In the genomic region with DNA sequence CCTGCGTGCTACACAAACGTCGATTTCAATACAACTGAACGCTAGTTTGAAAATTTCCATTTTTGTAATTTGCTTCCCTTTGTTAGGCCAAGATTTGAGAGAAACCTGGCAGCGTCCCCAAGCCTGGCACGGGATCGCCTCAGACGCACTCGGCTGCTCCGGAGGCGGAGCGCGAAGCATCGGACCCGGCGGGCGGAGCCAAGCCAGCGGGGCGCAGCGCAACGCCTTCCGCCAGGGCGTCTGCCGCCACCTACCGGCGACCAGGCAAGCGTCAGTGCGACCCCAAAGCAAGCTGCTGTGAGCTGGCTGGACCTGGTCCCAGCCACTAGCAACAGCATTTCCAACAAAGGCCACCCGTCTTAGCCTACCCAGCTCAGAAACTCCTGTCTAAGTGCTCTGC, we compare ENCODE assay signal across 8 mouse cellular contexts.
DNase-seq lines count a peak whose midpoint lies in the region; ATAC-seq and TF ChIP-seq lines count a peak whose summit lies in the region.

No protein-coding gene starts in this region.

- peak; percentile 95 for ATAC-seq in forebrain, embryonic 15.5 days (replicated peaks)
- ATAC-seq in neural tube, embryonic 14.5 days (ENCODE audit: low read depth): peak; percentile 92

- no peaks in the 10 kb centered on the region for H3K9me3 ChIP-seq in forebrain, embryonic 15.5 days
- no peaks in the 10 kb centered on the region for H3K9me3 ChIP-seq in neural tube, embryonic 14.5 days (ENCODE audit: control insufficient read depth, low read length)

- peak overlapping the region; percentile 41 for H3K4me3 ChIP-seq in forebrain, embryonic 15.5 days
- H3K4me3 ChIP-seq in neural tube, embryonic 14.5 days (ENCODE audit: low read depth, low read length): peak overlapping the region; percentile 40
- H3K4me3 ChIP-seq in testis, adult 2 months (ENCODE audit: control insufficient read depth, low read depth, low read length): peak overlapping the region; percentile 52

- H3K4me1 ChIP-seq in forebrain, embryonic 15.5 days: peaks cover 17% of the 10 kb centered on the region
- peaks cover 11% of the 10 kb centered on the region for H3K4me1 ChIP-seq in neural tube, embryonic 14.5 days (ENCODE audit: control insufficient read depth, insufficient read depth, low read length)
- H3K4me1 ChIP-seq in testis, adult 2 months (ENCODE audit: control insufficient read depth, insufficient read depth, low read length): peaks cover 4% of the 10 kb centered on the region

- H3K4me2 ChIP-seq in forebrain, embryonic 15.5 days (replicated peaks): peak overlapping the region; percentile 55
- peak overlapping the region; percentile 78 for H3K4me2 ChIP-seq in neural tube, embryonic 14.5 days (ENCODE audit: low read depth, low read length)

- DNase-seq in ES-CJ7 (ENCODE audit: low read depth, low spot score): peak; percentile 85
- DNase-seq in cerebellum, adult 11-12 months: peak; percentile 93
- DNase-seq in heart, postnatal 25 days (ENCODE audit: low spot score): peak; percentile 89
- DNase-seq in layer of hippocampus, adult 18-20 months (ENCODE audit: low spot score in 2 of 2): peak; percentile 93 to 96
- peak; percentile 90 to 94 for DNase-seq in lung, adult 18-20 months

- WGBS in forebrain, embryonic 15.5 days: 0% methylated on average over 29 of the region's 29 CpGs
- under 1% methylated on average over 29 of the region's 29 CpGs for WGBS in neural tube, embryonic 14.5 days

- no peaks in the 10 kb centered on the region for H3K27me3 ChIP-seq in forebrain, embryonic 15.5 days
- no peaks in the 10 kb centered on the region for H3K27me3 ChIP-seq in neural tube, embryonic 14.5 days (ENCODE audit: control insufficient read depth, insufficient read depth, low read length)
- H3K27me3 ChIP-seq in testis, adult 2 months (ENCODE audit: control insufficient read depth, insufficient read depth, low read length): no peaks in the 10 kb centered on the region

- TF ChIP-seq POLR2A in testis, adult 2 months (IDR thresholded peaks at IDR 0.05; ENCODE audit: control insufficient read depth, low read depth, low read length): no peak

- peak overlapping the region; percentile 92 for H3K27ac ChIP-seq in forebrain, embryonic 15.5 days (replicated peaks)
- H3K27ac ChIP-seq in neural tube, embryonic 14.5 days (ENCODE audit: low read depth, low read length): peak overlapping the region; percentile 87
- H3K27ac ChIP-seq in testis, adult 2 months (ENCODE audit: control insufficient read depth, insufficient read depth, low read depth, low read length): no peak overlapping the region

- TF ChIP-seq CTCF in testis, adult 2 months (IDR thresholded peaks at IDR 0.05; ENCODE audit: control insufficient read depth, insufficient read depth, insufficient replicate concordance, low read depth, low read length): peak; percentile 85

- intact Hi-C loops in heart, postnatal 25 days (cut with DNase I): loop anchor here (1.0 to 10.0 kb wide), 9 partner anchors 65 to 760 kb away; a partner anchor contains a TSS

- peak overlapping the region; percentile 50 for H3K9ac ChIP-seq in forebrain, embryonic 15.5 days (replicated peaks)
- peak overlapping the region; percentile 70 for H3K9ac ChIP-seq in neural tube, embryonic 14.5 days (replicated peaks; ENCODE audit: low read depth, low read length)

- no peaks in the 10 kb centered on the region for H3K36me3 ChIP-seq in forebrain, embryonic 15.5 days
- H3K36me3 ChIP-seq in neural tube, embryonic 14.5 days (ENCODE audit: control insufficient read depth, insufficient read depth, low read length): no peaks in the 10 kb centered on the region
- H3K36me3 ChIP-seq in testis, adult 2 months (ENCODE audit: control insufficient read depth, insufficient read depth, low read length): no peaks in the 10 kb centered on the region
